Comparison of ENCODE assay signal across 8 mouse cellular contexts in genomic region chr1:168288891-168289545, GRCm38 (mm10).
A peak's percentile ranks its signal among the peaks of the same experiment; 100 is the strongest.
DNase-seq lines count a peak whose midpoint lies in the region; ATAC-seq and TF ChIP-seq lines count a peak whose summit lies in the region.

No protein-coding gene starts in this region.

- H3K27ac ChIP-seq in heart, adult 2 months, result peak overlapping the region; percentile 74
- H3K27ac ChIP-seq in intestine, embryonic 15.5 days, result no peak overlapping the region
- peak overlapping the region; percentile 96 for H3K27ac ChIP-seq in midbrain, embryonic 13.5 days

- no peak for TF ChIP-seq POLR2A in heart, adult 2 months (IDR thresholded peaks at IDR 0.05; ENCODE audit: insufficient read depth, low read depth, low read length)

- DNase-seq in heart, adult 2 months, result no peak
- DNase-seq in heart, adult 18-20 months, result no peak
- peak; percentile 65 for DNase-seq in embryo, embryonic 10.5 days (ENCODE audit: low spot score)
- no peak for DNase-seq in layer of hippocampus, postnatal 10 days (ENCODE audit: low spot score in 2 of 2)
- DNase-seq in gastrocnemius, postnatal 4 days (ENCODE audit: low spot score in 2 of 2), result no peak
- DNase-seq in left cerebral cortex, adult 9 months (ENCODE audit: low spot score in 2 of 2), result no peak

- no peak overlapping the region for H3K4me3 ChIP-seq in heart, adult 2 months
- H3K4me3 ChIP-seq in intestine, embryonic 15.5 days (replicated peaks), result no peak overlapping the region
- no peak overlapping the region for H3K4me3 ChIP-seq in midbrain, embryonic 13.5 days (replicated peaks)

- peaks cover 3% of the 10 kb centered on the region; the same call in 1 of the 2 replicates for H3K36me3 ChIP-seq in heart, adult 2 months (ENCODE audit: control insufficient read depth, insufficient read depth, low read length)
- H3K36me3 ChIP-seq in intestine, embryonic 15.5 days, result no peaks in the 10 kb centered on the region
- no peaks in the 10 kb centered on the region for H3K36me3 ChIP-seq in midbrain, embryonic 13.5 days

- whole genome bisulfite sequencing in heart, adult 2 months, result 77% methylated on average over 10 of the region's 10 CpGs
- WGBS in intestine, embryonic 15.5 days, result 51% methylated on average over 10 of the region's 10 CpGs
- 39% methylated on average over 10 of the region's 10 CpGs for WGBS in midbrain, embryonic 13.5 days

- TF ChIP-seq EP300 in heart, adult 2 months (IDR thresholded peaks at IDR 0.05; ENCODE audit: insufficient read depth, low read depth, low read length), result no peak

- no peaks in the 10 kb centered on the region for H3K27me3 ChIP-seq in heart, adult 2 months (ENCODE audit: control insufficient read depth, insufficient read depth, low read length)
- no peaks in the 10 kb centered on the region for H3K27me3 ChIP-seq in intestine, embryonic 15.5 days (replicated peaks)
- no peaks in the 10 kb centered on the region for H3K27me3 ChIP-seq in midbrain, embryonic 13.5 days

- H3K9me3 ChIP-seq in intestine, embryonic 15.5 days, result no peaks in the 10 kb centered on the region
- no peaks in the 10 kb centered on the region for H3K9me3 ChIP-seq in midbrain, embryonic 13.5 days

- peak; percentile 83 for ATAC-seq in intestine, embryonic 15.5 days
- ATAC-seq in midbrain, embryonic 13.5 days, result 0 out of 2 replicates have a peak, but pooled peaks have one; percentile 14

- H3K4me1 ChIP-seq in heart, adult 2 months (ENCODE audit: control insufficient read depth, insufficient read depth, low read length), result peaks cover 28% of the 10 kb centered on the region
- peaks cover 31% of the 10 kb centered on the region for H3K4me1 ChIP-seq in intestine, embryonic 15.5 days (replicated peaks)
- peaks cover 87% of the 10 kb centered on the region for H3K4me1 ChIP-seq in midbrain, embryonic 13.5 days (replicated peaks)

- H3K4me2 ChIP-seq in intestine, embryonic 15.5 days (replicated peaks), result 0 out of 2 replicates have a peak overlapping the region, but pooled peaks have one; percentile 4
- peak overlapping the region; percentile 37; the same call in 1 of the 2 replicates for H3K4me2 ChIP-seq in midbrain, embryonic 13.5 days (replicated peaks)

- no peak for TF ChIP-seq CTCF in heart, adult 2 months (IDR thresholded peaks at IDR 0.05)

- H3K79me2 ChIP-seq in heart, adult 2 months (replicated peaks; ENCODE audit: control insufficient read depth, insufficient read depth, low read length), result no peaks in the 10 kb centered on the region; the same call in 1 of the 2 replicates

- intact Hi-C loops in heart, adult 2 months (cut with DNase I), result loop anchor here (5.0 kb wide), 5 partner anchors 42 to 143 kb away; partner anchors contain the start of gene Pbx1

- H3K9ac ChIP-seq in heart, adult 2 months (ENCODE audit: low read depth, low read length), result no peak overlapping the region
- H3K9ac ChIP-seq in intestine, embryonic 15.5 days, result no peak overlapping the region
- H3K9ac ChIP-seq in midbrain, embryonic 13.5 days (replicated peaks), result peak overlapping the region; percentile 63
